Mouse (Mus musculus) kidney, adult 2 months (tissue): ENCODE results near the gene Ptprm. TPM values are rescaled to one million over a fixed set of nuclear protein-coding genes. Genes with fewer than 3 reads are reported as not detected.

Experiments used
- DNase-seq: peaks from one replicate; pipeline ENCODE4 v3.0.0; 2021
- H3K27ac ChIP-seq: fragments of 200-500 bp; 2 replicates; pipeline ENCODE4 v1.5.1; 2012; ENCODE audit warnings: low read depth, low read length, control low read depth, inconsistent platforms; ENCODE audit not compliant: insufficient read depth
- H3K27me3 ChIP-seq: fragments of 200-500 bp; replicated peaks from 2 replicates; pipeline ENCODE4 v1.6.1; 2012; ENCODE audit warnings: mild to moderate bottlenecking, moderate library complexity, low read length, inconsistent platforms; ENCODE audit not compliant: control insufficient read depth, insufficient read depth
- H3K36me3 ChIP-seq: fragments of 200-500 bp; 2 replicates; pipeline ENCODE4 v1.6.1; 2012; ENCODE audit warnings: mild to moderate bottlenecking, moderate library complexity, low read length, inconsistent platforms; ENCODE audit not compliant: control insufficient read depth, insufficient read depth
- H3K4me1 ChIP-seq: fragments of 200-500 bp; 2 replicates; pipeline ENCODE4 v1.6.1; 2011; ENCODE audit warnings: low read length; ENCODE audit not compliant: control insufficient read depth, insufficient read depth
- H3K4me3 ChIP-seq: fragments of 200-500 bp; 2 replicates; pipeline ENCODE4 v1.5.1; 2011; ENCODE audit warnings: mild to moderate bottlenecking, low read depth, low read length, control low read depth; ENCODE audit not compliant: insufficient read depth
- CTCF ChIP-seq: fragments of 200-500 bp; conservative IDR thresholded peaks from 2 replicates; pipeline ENCODE4 v1.5.1; 2011; ENCODE audit warnings: low read depth, mild to moderate bottlenecking, control low read depth, low read length, moderate library complexity, mixed read lengths; ENCODE audit not compliant: insufficient read depth, insufficient read length
- POLR2A ChIP-seq: fragments of 200-500 bp; IDR thresholded peaks from one replicate; pipeline ENCODE4 v1.6.1; 2011; ENCODE audit warnings: low read depth, low read length, control low read depth
- WGBS: fragments of 180-500 bp; shearing (Covaris S2); methylation state at CpG from one replicate; pipeline ENCODE4 v1.1.7; 2018; 5-methylcytosine and 5-hydroxymethylcytosine counted together
- polyA plus RNA-seq: library from polyadenylated mRNA; depleted of rRNA; stranded (reverse); fragments of >200 nt; gene quantifications from 2 replicates; pipeline ENCODE4 v1.2.3, GENCODE M21; 2012

The Ptprm gene
- polyA plus RNA-seq, 1 experiment = 9.6 TPM

DNA sequence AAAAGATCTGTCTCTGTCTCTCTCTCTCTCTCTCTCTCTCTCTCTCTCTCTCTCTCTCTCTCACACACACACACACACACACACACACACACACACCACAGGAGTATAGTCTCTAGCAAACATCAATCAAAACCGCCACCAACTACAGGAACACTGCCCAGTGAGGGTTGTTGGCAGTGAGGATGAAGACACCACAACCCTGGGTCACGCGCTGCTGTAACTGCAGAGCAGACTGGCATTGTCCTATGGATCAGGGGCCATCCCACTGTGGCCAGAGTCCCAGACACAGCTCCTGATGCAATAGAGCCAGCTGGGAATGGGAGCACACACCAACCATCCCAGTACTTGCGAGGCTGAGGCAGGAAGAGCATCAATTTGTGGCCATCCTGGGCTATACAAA is 220.0 kb downstream of the Ptprm start:
- DNase-seq = no peak
- Histone ChIP-seq H3K4me3 (no peak overlapping the region), H3K27ac (0 out of 2 replicates have a peak overlapping the region, but pooled peaks have one; percentile 9), H3K36me3 (no peaks in the 10 kb centered on the region), H3K4me1 (peaks cover 12% of the 10 kb centered on the region), H3K27me3 (no peaks in the 10 kb centered on the region)
- TF ChIP-seq POLR2A = no peak
- TF ChIP-seq CTCF = no peak
- WGBS = 84% methylated on average over 4 of the region's 4 CpGs

DNA sequence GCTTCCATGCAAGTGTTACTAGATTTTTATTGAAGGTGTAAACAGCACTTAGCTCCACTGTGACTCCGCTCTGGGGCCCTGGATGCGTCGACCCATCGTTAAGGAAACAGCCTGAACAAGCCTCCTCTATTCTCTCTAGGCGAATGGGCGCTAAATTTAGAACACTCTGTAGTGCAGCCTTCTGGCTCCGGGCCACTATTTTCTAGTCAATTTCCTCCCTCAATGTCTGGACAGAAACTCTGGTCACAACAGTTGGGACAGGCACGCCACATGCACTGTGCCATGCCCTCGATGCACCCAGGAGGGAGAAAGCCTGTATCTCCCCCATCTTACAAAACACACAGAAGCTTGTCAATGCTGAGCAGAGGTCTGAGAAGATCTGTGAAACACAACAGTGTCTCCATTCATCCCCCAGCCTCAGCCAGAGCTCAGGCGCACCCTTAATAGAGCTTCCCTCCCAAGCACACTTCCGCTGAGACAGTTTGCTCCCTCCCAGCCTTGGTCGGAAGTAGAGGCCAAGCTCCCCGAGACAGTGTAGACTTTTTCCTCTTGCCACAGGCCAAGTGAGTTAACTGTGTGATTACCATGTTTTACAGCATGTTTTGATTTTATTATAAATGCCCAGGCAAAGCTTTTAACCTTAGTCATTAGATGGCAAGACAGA is 220.7 kb downstream of the Ptprm start:
- DNase-seq = peak; percentile 84
- no peak for TF ChIP-seq CTCF
- no peak for TF ChIP-seq POLR2A
- Histone ChIP-seq H3K4me1 (peaks cover 12% of the 10 kb centered on the region), H3K27ac (peak overlapping the region; percentile 95), H3K36me3 (no peaks in the 10 kb centered on the region), H3K4me3 (no peak overlapping the region), H3K27me3 (no peaks in the 10 kb centered on the region)
- 32% methylated on average over 13 of the region's 13 CpGs for WGBS

DNA sequence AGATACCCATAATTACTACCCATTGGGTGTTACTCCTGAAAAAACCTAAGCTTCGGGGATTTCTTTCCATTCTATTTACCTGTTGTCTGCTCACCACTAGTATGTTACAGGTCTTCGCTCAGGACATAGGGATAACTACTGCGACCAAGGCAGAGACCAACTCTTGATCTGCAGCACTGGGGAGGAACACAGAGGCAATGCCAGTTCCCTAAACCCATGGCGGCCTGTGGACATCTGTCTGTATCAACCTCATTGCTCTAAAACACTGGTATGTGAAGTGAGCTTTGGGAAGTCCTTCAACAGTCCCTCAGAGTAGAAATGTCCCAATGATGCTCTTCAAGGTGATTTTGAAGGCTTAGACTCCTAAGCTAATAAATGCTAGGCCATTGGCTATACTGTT is 221.2 kb downstream of the Ptprm start:
- Histone ChIP-seq H3K27me3 (no peaks in the 10 kb centered on the region), H3K36me3 (no peaks in the 10 kb centered on the region), H3K27ac (peak overlapping the region; percentile 52; the same call in 1 of the 2 replicates), H3K4me3 (no peak overlapping the region), H3K4me1 (peaks cover 12% of the 10 kb centered on the region)
- no peak for TF ChIP-seq CTCF
- no peak for TF ChIP-seq POLR2A
- WGBS = 94% methylated on average over 4 of the region's 4 CpGs
- no peak for DNase-seq

DNA sequence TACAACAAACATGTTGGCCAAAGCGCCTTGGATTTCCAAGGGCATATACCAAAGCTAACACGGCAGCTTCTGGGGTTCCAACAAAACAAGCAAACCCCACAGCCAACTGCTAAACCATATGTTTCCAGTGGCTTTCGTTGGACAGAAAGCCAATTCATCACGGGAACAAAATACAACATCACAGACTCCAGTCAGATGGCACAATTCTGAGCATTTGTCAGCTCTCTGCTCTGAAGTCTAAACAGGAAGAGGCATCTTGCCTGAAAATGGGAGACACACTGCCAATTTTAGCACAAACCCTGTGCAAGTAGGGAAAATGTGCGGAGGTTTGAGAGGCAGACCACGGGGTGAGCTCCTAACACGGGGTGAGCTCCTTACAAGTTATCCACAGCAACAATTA is 226.7 kb downstream of the Ptprm start:
- Histone ChIP-seq H3K27ac (no peak overlapping the region), H3K4me3 (no peak overlapping the region), H3K36me3 (no peaks in the 10 kb centered on the region), H3K27me3 (no peaks in the 10 kb centered on the region), H3K4me1 (0 out of 2 replicates have a peak, but pooled peaks cover under 1% of the 10 kb centered on the region)
- 69% methylated on average over 7 of the region's 7 CpGs for WGBS
- no peak for DNase-seq
- TF ChIP-seq POLR2A = no peak
- no peak for TF ChIP-seq CTCF

DNA sequence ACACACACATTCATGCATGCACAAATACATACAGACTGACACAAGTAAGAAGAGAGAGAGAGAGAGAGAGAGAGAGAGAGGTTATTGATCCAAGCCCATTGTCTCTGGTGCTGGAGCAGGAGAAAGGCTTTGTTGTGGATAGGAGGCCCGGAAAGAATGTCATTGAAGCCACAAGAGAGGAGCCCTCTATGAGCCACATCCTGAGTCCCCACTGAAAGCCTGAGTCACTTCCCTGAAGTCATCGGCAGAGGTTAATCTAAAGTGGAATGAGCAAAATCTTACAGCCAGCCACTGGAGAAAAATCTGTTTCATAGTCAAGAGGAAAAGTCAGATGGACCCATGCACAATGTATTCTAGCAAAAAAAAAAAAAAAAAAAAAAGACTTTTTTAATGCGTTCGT is 228.7 kb downstream of the Ptprm start:
- 66% methylated on average over 4 of the region's 4 CpGs for WGBS
- Histone ChIP-seq H3K4me1 (0 out of 2 replicates have a peak, but pooled peaks cover 3% of the 10 kb centered on the region), H3K27ac (no peak overlapping the region), H3K36me3 (no peaks in the 10 kb centered on the region), H3K27me3 (no peaks in the 10 kb centered on the region), H3K4me3 (no peak overlapping the region)
- DNase-seq = no peak
- TF ChIP-seq CTCF (no peak), POLR2A (no peak)

DNA sequence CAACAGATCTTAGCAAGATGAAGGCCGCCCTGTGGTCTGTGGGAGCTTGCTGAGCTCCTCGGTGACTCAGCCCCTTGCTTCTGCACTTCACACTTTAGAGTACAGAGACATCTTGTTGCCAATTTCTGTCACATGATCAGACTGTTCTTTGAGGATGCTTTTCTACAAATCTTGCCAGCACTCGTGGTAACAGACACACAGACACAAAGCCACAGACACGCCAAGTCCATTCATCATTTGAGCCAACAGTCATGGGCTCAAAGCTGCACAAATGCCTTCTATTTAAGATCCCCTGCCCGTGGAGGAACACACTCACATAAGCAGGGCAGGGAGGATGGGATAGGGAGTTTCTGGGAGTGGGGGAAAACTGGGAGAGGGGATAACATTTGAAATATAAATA is 230.0 kb downstream of the Ptprm start:
- H3K27me3 ChIP-seq = no peaks in the 10 kb centered on the region
- no peak overlapping the region for H3K27ac ChIP-seq
- H3K36me3 ChIP-seq = no peaks in the 10 kb centered on the region
- WGBS = 69% methylated on average over 5 of the region's 5 CpGs
- TF ChIP-seq CTCF (no peak), POLR2A (no peak)
- peak; percentile 24 for DNase-seq
- no peak overlapping the region for H3K4me3 ChIP-seq
- 0 out of 2 replicates have a peak, but pooled peaks cover 3% of the 10 kb centered on the region for H3K4me1 ChIP-seq

DNA sequence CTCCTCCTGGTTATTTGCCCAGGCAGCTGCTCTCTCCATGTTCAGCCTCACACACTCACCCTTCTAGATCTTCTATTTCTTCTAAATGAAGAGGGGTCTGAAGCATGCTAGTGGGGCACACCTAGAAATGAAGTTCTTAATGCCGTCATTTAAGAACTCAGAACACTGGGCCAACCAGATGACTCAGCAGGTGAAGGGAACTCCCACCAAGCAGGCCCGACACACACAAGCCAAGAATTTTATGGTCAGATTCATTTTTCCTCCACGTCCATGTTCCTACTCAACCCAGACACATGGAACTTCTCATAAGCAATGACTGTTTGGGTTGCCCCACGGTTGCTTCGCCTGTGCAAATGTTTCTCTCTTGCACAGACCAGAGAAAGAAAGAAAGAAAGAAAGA is 230.5 kb downstream of the Ptprm start:
- no peak overlapping the region for H3K27ac ChIP-seq
- H3K4me1 ChIP-seq = peaks cover 6% of the 10 kb centered on the region; the same call in 1 of the 2 replicates
- DNase-seq = no peak
- H3K36me3 ChIP-seq = no peaks in the 10 kb centered on the region
- WGBS = 73% methylated on average over 5 of the region's 5 CpGs
- TF ChIP-seq CTCF = no peak
- TF ChIP-seq POLR2A = no peak
- no peak overlapping the region for H3K4me3 ChIP-seq
- no peaks in the 10 kb centered on the region for H3K27me3 ChIP-seq
